11 mouse cellular contexts compared by ENCODE assay signal in genomic region chr6:127634858-127635257, GRCm38 (mm10).
"Had no signal": no experiment of that assay in that cellular context is flagged by ENCODE, and none has a peak within 500 bp of the region (broad histone marks: within the 10 kb centered on the region; RNA-seq: fewer than 3 reads in every experiment).

No protein-coding gene starts in this region.

- H3K4me1 ChIP-seq: kidney, embryonic 15.5 days had no signal

- H3K36me3 ChIP-seq: kidney, embryonic 15.5 days; midbrain, embryonic 13.5 days; neural tube, embryonic 15.5 days had no signal

- DNase-seq: kidney, adult 2 months; kidney, postnatal 14 days; lung, adult 18-20 months; lung, postnatal 36 days; thymus, adult 18-20 months; thymus, postnatal 14 days had no signal

- H3K4me3 ChIP-seq: kidney, embryonic 15.5 days; left cerebral cortex, adult 2 months; midbrain, embryonic 13.5 days; neural tube, embryonic 15.5 days had no signal

- H3K27ac ChIP-seq: kidney, embryonic 15.5 days; left cerebral cortex, adult 2 months; liver, embryonic 14.5 days; midbrain, embryonic 13.5 days; neural tube, embryonic 15.5 days had no signal

- H3K27me3 ChIP-seq: kidney, embryonic 15.5 days; midbrain, embryonic 13.5 days; neural tube, embryonic 15.5 days had no signal

- H3K9ac ChIP-seq: kidney, embryonic 15.5 days; liver, embryonic 14.5 days; midbrain, embryonic 13.5 days; neural tube, embryonic 15.5 days had no signal

- H3K9me3 ChIP-seq: kidney, embryonic 15.5 days; midbrain, embryonic 13.5 days; neural tube, embryonic 15.5 days had no signal
